Mouse (Mus musculus) neural tube, embryonic 13.5 days (tissue): ENCODE data around the gene Gm43552. TPM values are rescaled to one million over a fixed set of nuclear protein-coding genes. Genes with fewer than 3 reads are reported as not detected.

Source experiments
- ATAC-seq: fragments of 200-750 bp; cut with Nextera tagmentation; 2 replicates; pipeline ENCODE4 v1.8.0; 2017; ENCODE audit warnings: low read depth, mild to moderate bottlenecking, moderate TSS enrichment, moderate library complexity
- H3K27ac ChIP-seq: fragments of 300-500 bp; sonication (generic); replicated peaks from 2 replicates; pipeline ENCODE4 v1.5.1; 2015; ENCODE audit warnings: moderate library complexity, mild to moderate bottlenecking, inconsistent platforms
- H3K27me3 ChIP-seq: fragments of 300-500 bp; sonication (generic); 2 replicates; pipeline ENCODE4 v1.6.1; 2015; ENCODE audit warnings: mild to moderate bottlenecking, inconsistent platforms
- H3K36me3 ChIP-seq: fragments of 300-500 bp; sonication (generic); 2 replicates; pipeline ENCODE4 v1.6.1; 2015; ENCODE audit warnings: mild to moderate bottlenecking, inconsistent platforms
- H3K4me1 ChIP-seq: fragments of 300-500 bp; sonication (generic); replicated peaks from 2 replicates; pipeline ENCODE4 v1.6.1; 2015; ENCODE audit warnings: inconsistent platforms
- H3K4me2 ChIP-seq: fragments of 300-500 bp; sonication (generic); 2 replicates; pipeline ENCODE4 v1.6.1; 2015; ENCODE audit warnings: inconsistent platforms, mild to moderate bottlenecking, moderate library complexity
- H3K4me3 ChIP-seq: fragments of 300-500 bp; sonication (generic); 2 replicates; pipeline ENCODE4 v1.5.1; 2015; ENCODE audit warnings: mild to moderate bottlenecking, inconsistent platforms
- H3K9ac ChIP-seq: fragments of 300-500 bp; sonication (generic); 2 replicates; pipeline ENCODE4 v1.6.1; 2015; ENCODE audit warnings: moderate library complexity, mild to moderate bottlenecking, inconsistent platforms
- H3K9me3 ChIP-seq: fragments of 300-500 bp; sonication (generic); 2 replicates; pipeline ENCODE4 v1.6.1; 2016; ENCODE audit warnings: inconsistent platforms
- WGBS: fragments of 180-500 bp; shearing (Covaris S2); methylation state at CpG from one replicate; pipeline ENCODE4 v1.1.7; 2015; 5-methylcytosine and 5-hydroxymethylcytosine counted together
- polyA plus RNA-seq: library from polyadenylated mRNA; unstranded; fragments of >200 nt; fragmentation: Nextera tagmentation; extraction: Ambion mirVana; gene quantifications from 2 replicates; pipeline ENCODE4 v1.2.1, GENCODE M21; 2015

The Gm43552 gene
- polyA plus RNA-seq, 1 experiment from 2014 or later: not detected

- Histone ChIP-seq H3K9ac (no peak overlapping the region), H3K9me3 (no peaks in the 10 kb centered on the region), H3K27me3 (no peaks in the 10 kb centered on the region), H3K4me1 (peaks cover 6% of the 10 kb centered on the region), H3K4me3 (no peak overlapping the region), H3K4me2 (no peak overlapping the region), H3K27ac (no peak overlapping the region), H3K36me3 (no peaks in the 10 kb centered on the region)
- ATAC-seq: no peak
- 10% methylated on average over 8 of the region's 8 CpGs for WGBS
Measured at GRCm38 (mm10) chr5:65525674-65526443, 33.2 kb upstream of the Gm43552 start.

- H3K4me1 ChIP-seq: peaks cover 6% of the 10 kb centered on the region
- WGBS: 79% methylated on average over 4 of the region's 4 CpGs
- no peaks in the 10 kb centered on the region for H3K27me3 ChIP-seq
- H3K9ac ChIP-seq: no peak overlapping the region
- ATAC-seq: no peak
- no peak overlapping the region for H3K27ac ChIP-seq
- no peak overlapping the region for H3K4me2 ChIP-seq
- no peak overlapping the region for H3K4me3 ChIP-seq
- no peaks in the 10 kb centered on the region for H3K9me3 ChIP-seq
- no peaks in the 10 kb centered on the region for H3K36me3 ChIP-seq
Measured at GRCm38 (mm10) chr5:65524831-65525230, 32.2 kb upstream of the Gm43552 start.

GRCm38 (mm10) chr5:65521803-65522202 lies 29.2 kb upstream of the Gm43552 start:
- 86% methylated on average over 1 of the region's 1 CpGs for WGBS
- no peak overlapping the region for H3K9ac ChIP-seq
- H3K4me3 ChIP-seq: no peak overlapping the region
- no peak overlapping the region for H3K4me2 ChIP-seq
- no peak overlapping the region for H3K27ac ChIP-seq
- H3K36me3 ChIP-seq: no peaks in the 10 kb centered on the region
- no peak for ATAC-seq
- H3K9me3 ChIP-seq: no peaks in the 10 kb centered on the region
- H3K27me3 ChIP-seq: no peaks in the 10 kb centered on the region
- peaks cover 6% of the 10 kb centered on the region for H3K4me1 ChIP-seq

- H3K4me1 ChIP-seq: no peaks in the 10 kb centered on the region
- no peaks in the 10 kb centered on the region for H3K9me3 ChIP-seq
- H3K4me2 ChIP-seq: no peak overlapping the region
- 67% methylated on average over 5 of the region's 5 CpGs for whole genome bisulfite sequencing
- ATAC-seq: no peak
- H3K4me3 ChIP-seq: no peak overlapping the region
- H3K27me3 ChIP-seq: no peaks in the 10 kb centered on the region
- no peaks in the 10 kb centered on the region for H3K36me3 ChIP-seq
- 0 out of 2 replicates have a peak overlapping the region, but pooled peaks have one; percentile 14 for H3K27ac ChIP-seq
- H3K9ac ChIP-seq: no peak overlapping the region
Measured at GRCm38 (mm10) chr5:65514635-65515278, 22.1 kb upstream of the Gm43552 start.

GRCm38 (mm10) chr5:65513506-65513905 lies 20.9 kb upstream of the Gm43552 start:
- Histone ChIP-seq H3K9ac (no peak overlapping the region), H3K9me3 (no peaks in the 10 kb centered on the region), H3K4me1 (no peaks in the 10 kb centered on the region), H3K4me3 (no peak overlapping the region), H3K36me3 (no peaks in the 10 kb centered on the region), H3K27me3 (no peaks in the 10 kb centered on the region), H3K27ac (no peak overlapping the region), H3K4me2 (no peak overlapping the region)
- no peak for ATAC-seq
- WGBS: 78% methylated on average over 3 of the region's 3 CpGs

GRCm38 (mm10) chr5:65508395-65508794 lies 15.8 kb upstream of the Gm43552 start:
- no peak overlapping the region for H3K4me3 ChIP-seq
- WGBS: 87% methylated on average over 8 of the region's 8 CpGs
- no peaks in the 10 kb centered on the region for H3K9me3 ChIP-seq

GRCm38 (mm10) chr5:65505786-65506185 lies 13.2 kb upstream of the Gm43552 start:
- no peak for ATAC-seq
- Histone ChIP-seq H3K4me2 (peak overlapping the region; percentile 42), H3K27ac (no peak overlapping the region), H3K9ac (no peak overlapping the region), H3K36me3 (no peaks in the 10 kb centered on the region), H3K4me1 (no peaks in the 10 kb centered on the region), H3K9me3 (no peaks in the 10 kb centered on the region), H3K27me3 (no peaks in the 10 kb centered on the region), H3K4me3 (no peak overlapping the region)
- WGBS: 8% methylated on average over 8 of the region's 8 CpGs

More at GRCm38 (mm10) chr5:65508395-65508794, 15.8 kb upstream of the Gm43552 start:
- Histone ChIP-seq H3K4me1 (no peaks in the 10 kb centered on the region), H3K27me3 (no peaks in the 10 kb centered on the region), H3K27ac (no peak overlapping the region), H3K9ac (no peak overlapping the region), H3K36me3 (no peaks in the 10 kb centered on the region), H3K4me2 (no peak overlapping the region)
- no peak for ATAC-seq

GRCm38 (mm10) chr5:65501407-65501806 lies 8.8 kb upstream of the Gm43552 start:
- Histone ChIP-seq H3K9me3 (no peaks in the 10 kb centered on the region), H3K27ac (no peak overlapping the region), H3K4me2 (no peak overlapping the region), H3K27me3 (no peaks in the 10 kb centered on the region), H3K36me3 (no peaks in the 10 kb centered on the region), H3K9ac (no peak overlapping the region), H3K4me1 (no peaks in the 10 kb centered on the region), H3K4me3 (no peak overlapping the region)
- 94% methylated on average over 9 of the region's 9 CpGs for WGBS
- ATAC-seq: no peak

- 86% methylated on average over 7 of the region's 7 CpGs for WGBS
- H3K9ac ChIP-seq: no peak overlapping the region
- no peaks in the 10 kb centered on the region for H3K4me1 ChIP-seq
- H3K27ac ChIP-seq: no peak overlapping the region
- no peak overlapping the region for H3K4me3 ChIP-seq
- H3K9me3 ChIP-seq: no peaks in the 10 kb centered on the region
- ATAC-seq: no peak
- H3K36me3 ChIP-seq: no peaks in the 10 kb centered on the region
- H3K27me3 ChIP-seq: no peaks in the 10 kb centered on the region
- no peak overlapping the region for H3K4me2 ChIP-seq
Measured at GRCm38 (mm10) chr5:65500231-65500630, 7.6 kb upstream of the Gm43552 start.

- H3K27ac ChIP-seq: peak overlapping the region; percentile 98
- H3K9me3 ChIP-seq: no peaks in the 10 kb centered on the region
- peak overlapping the region; percentile 83 for H3K4me2 ChIP-seq
- peak overlapping the region; percentile 97 for H3K9ac ChIP-seq
- no peaks in the 10 kb centered on the region for H3K27me3 ChIP-seq
- peaks cover 38% of the 10 kb centered on the region for H3K4me1 ChIP-seq
- H3K4me3 ChIP-seq: peak overlapping the region; percentile 89
- no peaks in the 10 kb centered on the region for H3K36me3 ChIP-seq
- ATAC-seq: peak; percentile 87
- under 1% methylated on average over 57 of the region's 57 CpGs for WGBS
Measured at GRCm38 (mm10) chr5:65491767-65492715, 592 bp downstream of the Gm43552 start.

GRCm38 (mm10) chr5:65489830-65490229 lies 2.8 kb downstream of the Gm43552 start:
- Histone ChIP-seq H3K4me2 (no peak overlapping the region), H3K9ac (no peak overlapping the region), H3K9me3 (no peaks in the 10 kb centered on the region), H3K27ac (no peak overlapping the region), H3K4me1 (peaks cover 38% of the 10 kb centered on the region), H3K4me3 (no peak overlapping the region), H3K27me3 (no peaks in the 10 kb centered on the region), H3K36me3 (no peaks in the 10 kb centered on the region)
- no peak for ATAC-seq
- 83% methylated on average over 4 of the region's 4 CpGs for WGBS

GRCm38 (mm10) chr5:65488725-65489124 lies 3.9 kb downstream of the Gm43552 start:
- H3K9ac ChIP-seq: 0 out of 2 replicates have a peak overlapping the region, but pooled peaks have one; percentile 22
- H3K27ac ChIP-seq: no peak overlapping the region
- H3K9me3 ChIP-seq: no peaks in the 10 kb centered on the region
- no peak overlapping the region for H3K4me3 ChIP-seq
- WGBS: 81% methylated on average over 7 of the region's 7 CpGs
- peaks cover 38% of the 10 kb centered on the region for H3K4me1 ChIP-seq
- no peak for ATAC-seq
- no peaks in the 10 kb centered on the region for H3K36me3 ChIP-seq
- no peak overlapping the region for H3K4me2 ChIP-seq
- H3K27me3 ChIP-seq: no peaks in the 10 kb centered on the region
